Mouse (Mus musculus): ENCODE results near the gene Ptma. TPM values are rescaled to one million over a fixed set of nuclear protein-coding genes. Genes with fewer than 3 reads are reported as not detected.
"Not testable (repeated sequence)": the region's sequence is repeated elsewhere in the genome, so short reads cannot be mapped to it uniquely, and the experiment has no call there.

The Ptma gene
- total and polyA plus RNA-seq, 3 experiments: 538 to 728 (median 582) TPM

GRCm38 (mm10) chr1:86539583-86539982, 13.1 kb downstream of the Ptma start:
- DNase-seq: not testable (repeated sequence)

GRCm38 (mm10) chr1:86542584-86542983, 16.1 kb downstream of the Ptma start:
- no peak for DNase-seq

DNA sequence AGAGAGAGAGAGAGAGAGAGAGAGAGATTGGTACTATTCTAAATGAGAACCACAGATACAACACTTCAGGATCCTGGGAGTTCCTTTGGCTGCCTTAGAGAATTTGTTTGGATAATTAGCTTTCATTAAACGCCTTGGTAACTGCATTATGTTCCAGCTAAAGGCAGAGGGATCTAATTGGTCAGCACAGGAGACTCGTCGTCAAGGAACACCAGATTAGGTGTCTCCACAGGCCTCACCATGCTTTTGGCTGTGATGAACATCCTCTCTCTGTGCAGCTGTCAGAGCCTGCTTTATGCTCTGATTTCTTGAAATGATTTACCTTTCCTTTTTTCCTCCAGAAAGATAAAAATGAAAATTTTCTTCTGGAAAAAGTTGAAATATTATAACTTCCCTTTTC, 20.3 kb downstream of the Ptma start:
- no peak for DNase-seq

DNA sequence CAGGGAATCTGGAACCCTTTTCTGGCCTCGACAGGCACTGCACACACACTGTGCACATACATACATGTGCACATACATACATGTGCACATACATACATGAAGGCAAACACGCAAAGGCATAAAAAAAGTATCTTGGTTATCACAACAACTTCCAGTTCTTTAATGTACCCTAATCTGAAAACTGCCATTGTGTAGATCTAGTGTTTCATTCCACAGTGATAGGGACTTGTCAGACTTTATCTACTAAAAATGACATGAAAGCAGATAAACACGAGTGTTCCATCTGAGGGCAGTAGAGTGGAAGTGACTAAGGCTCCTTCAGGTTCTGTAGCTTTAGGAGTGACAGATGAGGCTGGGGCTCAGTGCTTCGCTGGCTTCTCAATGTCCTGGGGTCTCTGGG, 24.8 kb downstream of the Ptma start:
- DNase-seq: no peak

DNA sequence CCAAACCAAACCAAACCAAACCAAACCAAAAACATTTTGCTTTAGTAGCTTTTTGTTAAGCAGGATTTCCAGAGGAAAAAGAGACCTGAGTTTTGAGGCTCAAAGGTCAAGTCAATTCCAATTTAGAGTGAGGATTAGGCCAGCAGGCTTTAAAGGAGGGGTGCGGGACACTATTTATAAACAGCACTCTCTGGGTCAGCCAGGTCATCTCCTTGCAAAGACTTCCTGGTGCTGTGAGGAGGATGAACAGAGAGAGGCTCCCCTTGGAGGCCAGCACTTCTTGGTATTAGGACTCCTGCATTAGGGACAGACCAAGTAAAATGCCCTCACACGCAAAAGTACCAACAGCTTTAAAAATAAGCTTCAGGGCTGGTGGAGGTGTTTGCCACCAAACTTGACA, 25.4 kb downstream of the Ptma start:
- DNase-seq: no peak

GRCm38 (mm10) chr1:86555665-86556064, 29.1 kb downstream of the Ptma start:
- DNase-seq: no peak

GRCm38 (mm10) chr1:86557872-86558271, 31.3 kb downstream of the Ptma start:
- DNase-seq: no peak

- no peak for DNase-seq
Measured at GRCm38 (mm10) chr1:86559232-86559631, 32.7 kb downstream of the Ptma start.

GRCm38 (mm10) chr1:86562663-86563062, 36.1 kb downstream of the Ptma start:
- no peak for DNase-seq

GRCm38 (mm10) chr1:86568409-86568808, 41.9 kb downstream of the Ptma start:
- DNase-seq: no peak

DNA sequence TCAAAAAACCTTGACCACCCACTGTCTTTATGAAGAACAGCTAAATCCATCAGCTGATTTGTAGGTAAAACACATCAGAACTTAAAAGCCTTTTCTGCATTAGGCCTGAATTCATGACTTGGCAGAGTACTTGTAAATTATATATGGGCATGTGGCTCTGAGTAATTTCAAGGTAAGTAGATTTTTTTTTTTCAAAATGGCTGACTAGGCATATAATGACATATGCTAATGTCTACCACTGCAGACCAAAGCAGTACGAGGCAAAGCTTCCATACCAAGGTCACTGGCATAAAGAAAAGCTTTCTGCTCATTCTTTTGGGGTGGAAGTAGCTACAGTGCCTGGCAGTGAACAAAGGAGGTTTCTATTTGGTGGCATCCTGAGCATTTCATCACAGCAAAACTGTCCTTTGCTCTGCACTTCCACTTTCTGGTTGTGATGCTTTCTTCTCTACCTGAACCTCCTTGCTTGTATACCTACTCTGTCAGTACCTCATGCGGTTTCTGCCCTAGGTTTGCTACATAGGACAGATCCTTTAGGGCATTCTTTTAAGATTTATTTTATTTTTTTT, 42.9 kb downstream of the Ptma start:
- no peak for DNase-seq

GRCm38 (mm10) chr1:86571381-86571780, 44.9 kb downstream of the Ptma start:
- DNase-seq: no peak

GRCm38 (mm10) chr1:86571941-86572340, 45.4 kb downstream of the Ptma start:
- no peak for DNase-seq

Other genes with a start within 250 kb of the Ptma start
- under 1 TPM; 0.21 to 0.26 TPM for gene B3gnt7, start 223.9 kb upstream of the Ptma start, total RNA-seq (2021)
- 0.36 and 0.40 TPM in 2 replicates for gene B3gnt7, start 223.9 kb upstream of the Ptma start, polyA plus RNA-seq (2012; rRNA removed)
- gene Ncl, start 167.3 kb upstream of the Ptma start, total RNA-seq (2021): 100 to 1,000 TPM; 183 to 192 TPM
- 4.8 and 8.9 TPM in 2 replicates for gene Ncl, start 167.3 kb upstream of the Ptma start, polyA plus RNA-seq (2012; rRNA removed)
- not detected for gene Nmur1, start 100.5 kb upstream of the Ptma start, total RNA-seq (2021)
- gene Nmur1, start 100.5 kb upstream of the Ptma start, polyA plus RNA-seq (2012; rRNA removed): 0.17 and 0.18 TPM in 2 replicates
- not detected for gene Tex44, start 100.4 kb upstream of the Ptma start, total RNA-seq (2021)
- gene Tex44, start 100.4 kb upstream of the Ptma start, polyA plus RNA-seq (2012; rRNA removed): not detected in 2 replicates
- gene Pde6d, start 55.9 kb downstream of the Ptma start, total RNA-seq (2021): 10 to 100 TPM; 29.3 to 39.5 TPM
- gene Pde6d, start 55.9 kb downstream of the Ptma start, polyA plus RNA-seq (2012; rRNA removed): 10.2 and 12.8 TPM in 2 replicates
- gene Cops7b, start 56.2 kb downstream of the Ptma start, total RNA-seq (2021): 10 to 100 TPM in 1 of 2 experiments, 1 to 10 TPM in 1; 9.8 to 10.2 TPM
- gene Cops7b, start 56.2 kb downstream of the Ptma start, polyA plus RNA-seq (2012; rRNA removed): 15.8 and 18.0 TPM in 2 replicates
- gene Nppc, start 143.8 kb downstream of the Ptma start, total RNA-seq (2021): under 1 TPM in 1 of 2 experiments, not detected in 1; 0.55 TPM
- gene Nppc, start 143.8 kb downstream of the Ptma start, polyA plus RNA-seq (2012; rRNA removed): 0.44 and 0.45 TPM in 2 replicates
- 10 to 100 TPM; 14.8 to 14.9 TPM for gene Dis3l2, start 177.1 kb downstream of the Ptma start, total RNA-seq (2021)
- 8.4 and 11.2 TPM in 2 replicates for gene Dis3l2, start 177.1 kb downstream of the Ptma start, polyA plus RNA-seq (2012; rRNA removed)

Measured in adrenal gland, adult 2 months (tissue).